Mouse (Mus musculus) adrenal gland (tissue): ENCODE measurements at regions not wholly inside any gene's neighbourhood (a gene's known extent, or its start where the extent isn't known, plus 50 kb on each side); places are given as distances from the start of the nearest gene placed in this dataset.

ENCODE experiments used
- intact Hi-C: fragments of 180-260 bp; cut with DNase I; formaldehyde crosslinking; loops from one replicate; pipeline ENCODE4 v1.15.1; 2025

GRCm38 (mm10) chr11:20882756-20883155 lies 51.9 kb upstream of the Lgalsl start:
- intact Hi-C loops = no loop called here

- intact Hi-C loops = no loop called here
Observed at GRCm38 (mm10) chr11:20883907-20884306, 53.1 kb upstream of the Lgalsl start.

- intact Hi-C loops = no loop called here
Observed at GRCm38 (mm10) chr11:20887044-20887443, 56.2 kb upstream of the Lgalsl start.

- intact Hi-C loops = no loop called here
Observed at GRCm38 (mm10) chr11:20890479-20890878, 59.6 kb upstream of the Lgalsl start.

GRCm38 (mm10) chr11:20891711-20892110 lies 60.9 kb upstream of the Lgalsl start:
- intact Hi-C loops = no loop called here

- intact Hi-C loops = no loop called here
Observed at GRCm38 (mm10) chr11:20896277-20897123, 65.6 kb upstream of the Lgalsl start.

GRCm38 (mm10) chr11:20897468-20897867 lies 66.6 kb upstream of the Lgalsl start:
- intact Hi-C loops = no loop called here

GRCm38 (mm10) chr11:20898558-20898957 lies 67.7 kb upstream of the Lgalsl start:
- intact Hi-C loops = no loop called here

GRCm38 (mm10) chr11:20899766-20900165 lies 68.9 kb upstream of the Lgalsl start:
- intact Hi-C loops = no loop called here

- intact Hi-C loops = no loop called here
Observed at GRCm38 (mm10) chr11:20902001-20902400, 71.1 kb upstream of the Lgalsl start.

- intact Hi-C loops = no loop called here
Observed at GRCm38 (mm10) chr11:20902910-20903309, 72.1 kb upstream of the Lgalsl start.

GRCm38 (mm10) chr11:20907996-20908395 lies 77.1 kb upstream of the Lgalsl start:
- intact Hi-C loops = no loop called here

- intact Hi-C loops = no loop called here
Observed at GRCm38 (mm10) chr11:20908471-20908870, 77.6 kb upstream of the Lgalsl start.

- intact Hi-C loops = loop anchor here (5.0 to 10.0 kb wide), 2 partner anchors 264 to 458 kb away; no protein-coding TSS in a partner anchor
Observed at GRCm38 (mm10) chr11:20913042-20913441, 82.2 kb upstream of the Lgalsl start.

- intact Hi-C loops = loop anchor here (5.0 to 10.0 kb wide), 2 partner anchors 264 to 459 kb away; no protein-coding TSS in a partner anchor
Observed at GRCm38 (mm10) chr11:20913598-20914296, 82.9 kb upstream of the Lgalsl start.

GRCm38 (mm10) chr11:20914297-20914997 lies 83.6 kb upstream of the Lgalsl start:
- intact Hi-C loops = loop anchor here (5.0 to 10.0 kb wide), 2 partner anchors 263 to 460 kb away; no protein-coding TSS in a partner anchor

GRCm38 (mm10) chr11:20915182-20915602 lies 84.3 kb upstream of the Lgalsl start:
- intact Hi-C loops = loop anchor here (5.0 to 10.0 kb wide), 2 partner anchors 42 to 460 kb away; no protein-coding TSS in a partner anchor

- intact Hi-C loops = loop anchor here (5.0 to 10.0 kb wide), 2 partner anchors 41 to 461 kb away; no protein-coding TSS in a partner anchor
Observed at GRCm38 (mm10) chr11:20915687-20916432, 85.0 kb upstream of the Lgalsl start.

- intact Hi-C loops = loop anchor here (5.0 to 10.0 kb wide), 2 partner anchors 41 to 462 kb away; no protein-coding TSS in a partner anchor
Observed at GRCm38 (mm10) chr11:20916473-20916911, 85.6 kb upstream of the Lgalsl start.

GRCm38 (mm10) chr11:20916961-20917360 lies 86.1 kb upstream of the Lgalsl start:
- intact Hi-C loops = loop anchor here (5.0 to 10.0 kb wide), 2 partner anchors 40 to 462 kb away; no protein-coding TSS in a partner anchor
